8 mouse cellular contexts compared by ENCODE assay signal in the genomic region with DNA sequence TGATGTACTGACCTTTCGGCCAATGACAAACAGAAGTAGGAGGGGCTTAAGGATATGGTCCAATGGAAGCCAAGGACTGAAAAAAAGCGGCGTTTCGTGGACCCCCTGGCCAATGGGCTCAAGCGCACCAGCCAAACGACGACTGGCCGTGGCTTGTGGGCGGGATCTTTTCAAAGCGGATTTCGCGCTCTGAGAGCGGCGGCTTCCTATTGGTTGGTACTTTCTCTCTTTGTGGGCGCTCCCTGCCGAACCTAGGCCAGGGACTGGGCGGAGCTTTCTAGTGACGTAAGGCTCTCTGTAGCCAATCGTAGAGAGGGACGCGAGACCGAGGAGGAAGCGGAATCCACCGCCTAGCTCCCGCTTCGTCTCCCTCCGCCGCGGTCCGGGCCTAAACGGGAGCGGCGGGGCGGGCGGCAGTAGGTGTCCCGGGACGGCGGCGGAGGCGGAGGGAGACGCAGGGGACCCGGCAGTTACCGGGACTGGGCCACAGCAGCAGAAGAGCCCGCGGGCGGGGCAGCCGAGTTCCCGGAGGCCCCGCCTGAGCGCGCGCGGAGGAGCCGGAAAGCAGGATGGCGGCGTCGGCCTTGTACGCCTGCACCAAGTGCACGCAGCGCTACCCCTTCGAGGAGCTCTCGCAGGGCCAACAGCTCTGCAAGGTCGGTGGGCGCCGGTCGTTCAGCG. TPM values are rescaled to one million over a fixed set of nuclear protein-coding genes. Genes with fewer than 3 reads are reported as not detected.
DNase-seq lines count a peak whose midpoint lies in the region; ATAC-seq and TF ChIP-seq lines count a peak whose summit lies in the region.

A gene (plus strand): TSS at position 311 of the 681 bp plus-strand sequence.

- no peak for TF ChIP-seq POLR2A in ES-Bruce4 (IDR thresholded peaks at IDR 0.05; ENCODE audit: insufficient read depth, low read length)

- H3K4me1 ChIP-seq in ES-Bruce4 (ENCODE audit: control insufficient read depth, insufficient read depth, low read length), result no peaks in the 10 kb centered on the region
- peaks cover 39% of the 10 kb centered on the region for H3K4me1 ChIP-seq in forebrain, embryonic 13.5 days
- H3K4me1 ChIP-seq in liver, postnatal 0 days (ENCODE audit: insufficient read depth), result peaks cover 21% of the 10 kb centered on the region
- peaks cover 22% of the 10 kb centered on the region for H3K4me1 ChIP-seq in neural tube, embryonic 14.5 days (ENCODE audit: control insufficient read depth, insufficient read depth, low read length)

- under 1% methylated on average over 67 of the region's 67 CpGs for WGBS in forebrain, embryonic 13.5 days
- under 1% methylated on average over 67 of the region's 67 CpGs for WGBS in large intestine, adult 2 months
- WGBS in liver, postnatal 0 days (ENCODE audit: insufficient replicate concordance), result under 1% methylated on average over 67 of the region's 67 CpGs
- under 1% methylated on average over 60 of the region's 67 CpGs for WGBS in neural tube, embryonic 14.5 days

- no peak for TF ChIP-seq CTCF in ES-Bruce4 (IDR thresholded peaks at IDR 0.05; ENCODE audit: low read depth, low read length)
- no peak for TF ChIP-seq CTCF in liver, postnatal 0 days (IDR thresholded peaks at IDR 0.05; ENCODE audit: low read depth)

- peak; percentile 93 for ATAC-seq in cerebellum, adult (ENCODE audit: insufficient number of reproducible peaks, low FRiP score, low TSS enrichment)
- ATAC-seq in forebrain, embryonic 13.5 days, result peak; percentile 96
- peak; percentile 88 for ATAC-seq in liver, postnatal 0 days
- ATAC-seq in neural tube, embryonic 14.5 days (ENCODE audit: low read depth), result peak; percentile 95

- H3K4me2 ChIP-seq in forebrain, embryonic 13.5 days, result peak within 1 kb of the TSS; percentile 87
- peak within 1 kb of the TSS; percentile 88 for H3K4me2 ChIP-seq in liver, postnatal 0 days (ENCODE audit: low read depth, low read length)
- H3K4me2 ChIP-seq in neural tube, embryonic 14.5 days (ENCODE audit: low read depth, low read length), result peak within 1 kb of the TSS; percentile 85

- intact Hi-C loops in heart, postnatal 10 days (cut with DNase I), result loop anchor here (5.0 kb wide), 2 partner anchors 530 to 595 kb away; a partner anchor contains a TSS

- no peak for TF ChIP-seq EP300 in ES-Bruce4 (IDR thresholded peaks at IDR 0.05; ENCODE audit: insufficient read depth, low read depth, low read length)
- peak; percentile 64; the same call in 1 of the 2 replicates for TF ChIP-seq EP300 in liver, postnatal 0 days (IDR thresholded peaks at IDR 0.05; ENCODE audit: low read depth)

- peak within 1 kb of the TSS; percentile 85 for H3K27ac ChIP-seq in ES-Bruce4 (ENCODE audit: insufficient read depth, low read length)
- peak within 1 kb of the TSS; percentile 99 for H3K27ac ChIP-seq in forebrain, embryonic 13.5 days
- H3K27ac ChIP-seq in liver, postnatal 0 days (ENCODE audit: low read depth), result peak within 1 kb of the TSS; percentile 99
- peak within 1 kb of the TSS; percentile 99 for H3K27ac ChIP-seq in neural tube, embryonic 14.5 days (ENCODE audit: low read depth, low read length)

- H3K36me3 ChIP-seq in ES-Bruce4 (ENCODE audit: control insufficient read depth, insufficient read depth, low read length, poor library complexity, severe bottlenecking), result peaks cover 28% of the 10 kb centered on the region
- H3K36me3 ChIP-seq in forebrain, embryonic 13.5 days (ENCODE audit: poor library complexity, severe bottlenecking), result peaks cover 25% of the 10 kb centered on the region; the same call in 1 of the 2 replicates
- peaks cover 20% of the 10 kb centered on the region for H3K36me3 ChIP-seq in liver, postnatal 0 days (replicated peaks; ENCODE audit: insufficient read depth, low read length)
- H3K36me3 ChIP-seq in neural tube, embryonic 14.5 days (ENCODE audit: control insufficient read depth, insufficient read depth, low read length), result peaks cover 19% of the 10 kb centered on the region

- peak within 1 kb of the TSS; percentile 99 for H3K4me3 ChIP-seq in ES-Bruce4 (ENCODE audit: low read depth, low read length)
- H3K4me3 ChIP-seq in forebrain, embryonic 13.5 days, result peak within 1 kb of the TSS; percentile 83
- H3K4me3 ChIP-seq in liver, postnatal 0 days (ENCODE audit: low read depth, low read length), result peak within 1 kb of the TSS; percentile 72
- peak within 1 kb of the TSS; percentile 55 for H3K4me3 ChIP-seq in neural tube, embryonic 14.5 days (ENCODE audit: low read depth, low read length)

- H3K27me3 ChIP-seq in ES-Bruce4 (ENCODE audit: control insufficient read depth, insufficient read depth, low read length, poor library complexity, severe bottlenecking), result no peaks in the 10 kb centered on the region
- no peaks in the 10 kb centered on the region for H3K27me3 ChIP-seq in forebrain, embryonic 13.5 days
- no peaks in the 10 kb centered on the region for H3K27me3 ChIP-seq in liver, postnatal 0 days (ENCODE audit: insufficient read depth, low read length)
- H3K27me3 ChIP-seq in neural tube, embryonic 14.5 days (ENCODE audit: control insufficient read depth, insufficient read depth, low read length), result no peaks in the 10 kb centered on the region

- peak within 1 kb of the TSS; percentile 94 for H3K9ac ChIP-seq in ES-Bruce4 (ENCODE audit: low read depth, poor library complexity, severe bottlenecking)
- H3K9ac ChIP-seq in forebrain, embryonic 13.5 days, result peak within 1 kb of the TSS; percentile 95
- peak within 1 kb of the TSS; percentile 93 for H3K9ac ChIP-seq in liver, postnatal 0 days (replicated peaks)
- peak within 1 kb of the TSS; percentile 86 for H3K9ac ChIP-seq in neural tube, embryonic 14.5 days (replicated peaks; ENCODE audit: low read depth, low read length)

- peak; percentile 100 for DNase-seq in heart, postnatal 10 days
- peak; percentile 100 for DNase-seq in large intestine, adult 2 months (ENCODE audit: low read depth, low spot score)
- DNase-seq in liver, postnatal 0 days, result peak; percentile 99
- peak; percentile 98 for DNase-seq in testis, postnatal 10 days (ENCODE audit: low spot score)

- H3K9me3 ChIP-seq in ES-Bruce4 (replicated peaks; ENCODE audit: control insufficient read depth, insufficient read depth, low read length, poor library complexity, severe bottlenecking), result no peaks in the 10 kb centered on the region
- no peaks in the 10 kb centered on the region for H3K9me3 ChIP-seq in forebrain, embryonic 13.5 days (replicated peaks)
- H3K9me3 ChIP-seq in liver, postnatal 0 days (ENCODE audit: low read length), result no peaks in the 10 kb centered on the region
- no peaks in the 10 kb centered on the region for H3K9me3 ChIP-seq in neural tube, embryonic 14.5 days (ENCODE audit: control insufficient read depth, low read length)

RNA-seq across cellular contexts. Expression of the gene that starts here (rescaled TPM):
- 49.6 and 58.8 TPM in 2 replicates for polyA plus RNA-seq in ES-Bruce4 (2011; ENCODE audit: insufficient read depth, insufficient read length, low read depth, missing spikeins)
- 26.7 and 29.0 TPM in 2 replicates for polyA plus RNA-seq in forebrain, embryonic 13.5 days (2015; fragmentation: Nextera tagmentation; extraction: Ambion mirVana)
- total RNA-seq in heart, postnatal 10 days (2021), result 10 to 100 TPM; 17.1 to 19.3 TPM
- 4.3 and 5.7 TPM in 2 replicates for polyA plus RNA-seq in large intestine, adult 2 months (2012; rRNA removed)
- 6.9 and 7.4 TPM in 2 replicates for polyA plus RNA-seq in liver, postnatal 0 days (2015; fragmentation: Nextera tagmentation; extraction: Ambion mirVana)
- polyA plus RNA-seq in neural tube, embryonic 14.5 days (2014; fragmentation: Nextera tagmentation; extraction: Ambion mirVana), result 22.8 and 27.2 TPM in 2 replicates

Comparison
In these comparisons a context has a peak if more than half of its experiments do, and no peak if none do; other contexts are left out.
1. Peak in every context shown above with its lines: DNase-seq, ATAC-seq, H3K4me3 ChIP-seq and H3K27ac ChIP-seq.